Mouse (Mus musculus) embryonic stem cell, embryonic (primary cell): ENCODE measurements around the gene Hist1h1d.
"Not testable (repeated sequence)": the region's sequence is repeated elsewhere in the genome, so short reads cannot be mapped to it uniquely, and the experiment has no call there.

Experiments
- CTCF ChIA-PET, 4 experiments: fragments of 300-600 bp in 2 of 4; fragments of 350-600 bp in 2 of 4; sonication (Branson Sonifier 250); formaldehyde crosslinking; loops; one replicate each; lab custom pipeline; 2022; ENCODE audit warnings: inconsistent platforms in 2 of 4; lab: Charles Lee
- POLR2A ChIA-PET, 4 experiments: fragments of 300-600 bp in 2 of 4; fragments of 350-600 bp in 2 of 4; sonication (Branson Sonifier 250); formaldehyde crosslinking; loops; one replicate each; lab custom pipeline; 2022; ENCODE audit warnings: antibody characterized with exemption in 4 of 4, inconsistent platforms in 1 of 4; lab: Charles Lee

Gene Hist1h1d

DNA sequence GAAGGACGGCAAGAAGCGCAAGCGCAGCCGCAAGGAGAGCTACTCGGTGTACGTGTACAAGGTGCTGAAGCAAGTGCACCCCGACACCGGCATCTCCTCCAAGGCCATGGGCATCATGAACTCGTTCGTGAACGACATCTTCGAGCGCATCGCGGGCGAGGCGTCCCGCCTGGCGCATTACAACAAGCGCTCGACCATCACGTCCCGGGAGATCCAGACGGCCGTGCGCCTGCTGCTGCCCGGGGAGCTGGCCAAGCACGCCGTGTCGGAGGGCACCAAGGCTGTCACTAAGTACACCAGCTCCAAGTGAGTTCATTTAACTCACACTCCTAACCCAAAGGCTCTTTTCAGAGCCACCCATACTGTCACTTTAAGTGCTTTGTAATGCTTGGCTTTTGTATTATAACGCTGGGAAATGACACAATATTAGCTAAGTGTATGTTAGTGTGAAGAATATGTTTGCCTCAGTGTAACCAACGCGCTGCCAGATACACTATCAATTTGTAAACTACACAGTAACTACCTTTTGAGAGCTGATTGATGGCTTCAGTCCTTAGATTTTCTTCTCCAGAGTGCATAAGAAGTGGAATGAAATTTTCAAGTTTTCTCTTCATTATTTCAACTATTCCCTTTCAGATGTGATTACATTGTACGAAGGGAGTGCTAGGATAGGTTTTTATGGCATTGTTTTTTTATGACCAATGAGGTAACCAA, 18.6 kb downstream of the Hist1h1d start:
- POLR2A ChIA-PET: interaction anchor here (0.5 to 22.3 kb wide), 134 partner anchors 9 to 1856 kb away, joined by 3 to 794 read pairs (median 6); partner anchors contain the start of genes Hist1h2ac (in 4 of the 4), Hist1h2bc (in 4 of the 4), Hist1h3e (in 4 of the 4) and Hist1h4d (in 4 of the 4)
- CTCF ChIA-PET: interaction anchor here in 1 of 4 experiments (0.6 kb wide), 1 partner anchor 38 kb away, joined by 3 read pairs; no protein-coding TSS in a partner anchor

DNA sequence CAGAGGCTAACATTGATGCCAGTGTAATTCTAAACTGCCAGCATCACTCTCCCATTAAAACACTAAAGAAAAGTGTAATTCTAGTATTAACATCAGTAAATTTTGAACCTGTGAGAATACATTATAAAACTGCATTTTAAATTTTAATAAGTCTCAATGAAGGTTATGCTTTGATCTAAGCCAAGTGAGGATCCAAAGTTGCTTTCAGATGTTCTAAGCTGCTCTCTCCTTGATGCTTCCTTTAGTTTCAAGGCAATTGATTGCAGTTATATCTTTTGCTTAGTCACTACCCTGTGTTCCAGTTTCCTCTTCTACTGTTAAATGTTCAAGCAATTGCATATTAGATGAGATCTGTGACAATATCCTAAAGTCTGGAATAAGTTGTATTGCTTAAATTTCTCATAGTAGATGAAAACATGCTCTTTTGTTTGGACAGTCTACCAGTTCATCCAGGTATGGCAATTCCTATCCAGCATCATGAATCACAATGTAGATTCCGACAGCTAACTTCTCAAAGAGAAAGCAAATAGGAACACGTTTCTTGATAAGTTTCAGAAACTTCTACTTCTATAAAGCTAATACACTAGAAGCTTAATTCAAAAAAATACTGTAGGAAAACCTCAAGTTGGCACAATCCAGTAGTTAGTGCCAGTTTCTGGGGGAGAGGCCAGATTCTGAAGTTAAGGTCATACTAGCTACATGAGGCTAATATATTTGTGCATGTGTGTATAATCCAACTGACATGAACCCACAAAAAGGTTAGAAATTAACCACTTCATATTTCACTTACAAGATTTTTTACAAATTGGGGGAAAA, 19.4 kb downstream of the Hist1h1d start:
- CTCF ChIA-PET: no interaction called here
- POLR2A ChIA-PET: interaction anchor here (0.5 to 22.3 kb wide), 70 partner anchors 10 to 1851 kb away, joined by 3 to 794 read pairs (median 16); partner anchors contain the start of genes Hist1h4d (in 4 of the 4), Hist1h1c (in 3 of the 4), Hist1h1d (in 3 of the 4) and Hist1h2ac (in 3 of the 4)

DNA sequence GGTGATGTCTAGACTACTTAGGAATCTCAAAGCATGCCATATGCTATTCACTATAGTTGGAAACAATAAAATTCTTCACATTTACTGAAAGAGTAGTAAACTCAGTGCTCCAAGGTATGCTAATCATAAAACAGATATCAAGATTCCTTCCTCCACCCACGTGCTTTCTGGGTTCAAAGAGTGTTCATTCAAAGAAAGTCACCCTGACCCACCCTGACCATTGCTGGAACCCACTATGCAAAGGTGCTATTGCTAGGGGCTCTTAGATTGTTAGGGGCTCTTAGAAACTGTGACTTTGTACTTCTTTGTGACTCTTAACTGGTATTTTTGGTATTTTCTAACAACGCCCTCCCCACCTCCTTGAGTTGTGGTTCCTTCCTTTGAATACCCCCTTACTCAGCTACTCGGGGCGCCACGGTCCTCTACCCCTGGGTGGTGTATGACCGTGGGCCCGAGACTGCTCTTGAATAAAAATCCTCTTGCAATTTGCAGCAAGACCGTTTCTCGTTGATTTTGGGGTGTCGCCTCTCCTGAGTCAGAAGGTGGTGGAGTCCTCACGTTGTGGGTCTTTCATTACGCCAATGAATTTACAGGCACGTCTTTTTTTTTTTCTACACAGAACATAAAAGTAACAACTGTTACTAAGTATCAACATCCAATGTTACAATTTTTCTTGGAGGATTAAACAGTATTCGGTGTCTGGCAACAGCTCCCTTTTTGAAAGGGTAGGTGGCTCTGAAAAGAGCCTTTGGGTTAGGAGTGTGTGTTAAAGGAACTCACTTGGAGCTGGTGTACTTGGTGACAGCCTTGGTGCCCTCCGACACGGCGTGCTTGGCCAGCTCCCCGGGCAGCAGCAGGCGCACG, 20.2 kb downstream of the Hist1h1d start:
- POLR2A ChIA-PET: interaction anchor here (0.6 to 22.3 kb wide), 55 partner anchors 10 to 1540 kb away, joined by 3 to 794 read pairs (median 23); partner anchors contain the start of genes Hist1h4d (in 4 of the 4), Hist1h4f (in 4 of the 4), Hist1h1c (in 3 of the 4) and Hist1h1d (in 3 of the 4)
- CTCF ChIA-PET: not testable (repeated sequence)

DNA sequence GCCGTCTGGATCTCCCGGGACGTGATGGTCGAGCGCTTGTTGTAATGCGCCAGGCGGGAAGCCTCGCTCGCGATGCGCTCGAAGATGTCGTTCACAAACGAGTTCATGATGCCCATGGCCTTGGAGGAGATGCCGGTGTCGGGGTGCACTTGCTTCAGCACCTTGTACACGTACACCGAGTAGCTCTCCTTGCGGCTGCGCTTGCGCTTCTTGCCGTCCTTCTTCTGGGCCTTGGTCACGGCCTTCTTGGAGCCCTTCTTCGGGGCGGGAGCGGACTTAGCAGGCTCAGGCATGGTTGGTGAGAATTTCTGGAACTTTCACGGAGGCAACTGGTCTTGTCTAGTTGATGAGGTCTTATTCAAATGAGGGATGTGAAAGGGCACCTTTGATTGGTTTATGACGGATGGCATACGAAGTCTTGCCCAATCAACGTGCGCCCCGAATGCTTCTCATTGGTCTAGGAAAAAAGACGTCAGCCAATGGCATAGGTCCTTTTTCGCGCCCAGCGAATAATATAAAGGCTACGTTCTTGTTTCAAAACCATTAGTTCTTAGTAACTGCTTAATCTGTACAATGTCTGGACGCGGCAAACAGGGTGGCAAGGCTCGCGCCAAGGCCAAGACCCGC, 20.9 kb downstream of the Hist1h1d start, which contains the start of the genes Hist1h2bf and Hist1h2ad:
TSS of gene Hist1h2bf (minus strand) at position 299 of the 627 bp plus-strand sequence.
TSS of gene Hist1h2ad (plus strand) at position 484 of the 627 bp plus-strand sequence.
- POLR2A ChIA-PET: interaction anchor here (0.7 to 22.3 kb wide), 38 partner anchors 10 to 1539 kb away, joined by 3 to 794 read pairs (median 36); partner anchors contain the start of genes Hist1h4f (in 4 of the 4), Hist1h1d (in 3 of the 4), Hist1h2ac (in 3 of the 4) and Hist1h2bc (in 3 of the 4)
- CTCF ChIA-PET: not testable (repeated sequence)

DNA sequence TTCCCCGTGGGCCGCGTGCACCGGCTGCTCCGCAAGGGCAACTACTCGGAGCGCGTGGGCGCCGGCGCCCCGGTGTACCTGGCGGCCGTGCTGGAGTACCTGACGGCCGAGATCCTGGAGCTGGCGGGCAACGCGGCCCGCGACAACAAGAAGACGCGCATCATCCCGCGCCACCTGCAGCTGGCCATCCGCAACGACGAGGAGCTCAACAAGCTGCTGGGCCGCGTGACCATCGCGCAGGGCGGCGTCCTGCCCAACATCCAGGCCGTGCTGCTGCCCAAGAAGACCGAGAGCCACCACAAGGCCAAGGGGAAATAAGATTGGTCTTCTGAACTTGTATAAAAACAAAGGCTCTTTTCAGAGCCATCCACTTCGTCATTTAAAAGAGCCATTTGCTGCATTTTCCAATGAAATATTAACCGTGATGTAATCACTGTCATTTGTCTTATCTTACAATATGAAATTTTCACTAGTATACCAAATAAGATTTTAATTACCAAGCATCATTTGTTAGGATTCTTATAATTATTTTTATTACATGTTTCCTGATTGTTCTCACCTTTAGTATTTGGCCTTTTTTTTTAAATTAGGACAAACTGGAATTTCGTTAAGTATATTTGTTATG, 21.6 kb downstream of the Hist1h1d start:
- CTCF ChIA-PET: not testable (repeated sequence)
- POLR2A ChIA-PET: interaction anchor here in 3 of 4 experiments (0.7 to 28.3 kb wide), 23 partner anchors 10 to 1532 kb away, joined by 3 to 794 read pairs (median 50); partner anchors contain the start of genes Hist1h4d (in 3 of the 3), Hist1h4f (in 3 of the 3), Hist1h1d (in 2 of the 3) and Hist1h2ac (in 2 of the 3)

DNA sequence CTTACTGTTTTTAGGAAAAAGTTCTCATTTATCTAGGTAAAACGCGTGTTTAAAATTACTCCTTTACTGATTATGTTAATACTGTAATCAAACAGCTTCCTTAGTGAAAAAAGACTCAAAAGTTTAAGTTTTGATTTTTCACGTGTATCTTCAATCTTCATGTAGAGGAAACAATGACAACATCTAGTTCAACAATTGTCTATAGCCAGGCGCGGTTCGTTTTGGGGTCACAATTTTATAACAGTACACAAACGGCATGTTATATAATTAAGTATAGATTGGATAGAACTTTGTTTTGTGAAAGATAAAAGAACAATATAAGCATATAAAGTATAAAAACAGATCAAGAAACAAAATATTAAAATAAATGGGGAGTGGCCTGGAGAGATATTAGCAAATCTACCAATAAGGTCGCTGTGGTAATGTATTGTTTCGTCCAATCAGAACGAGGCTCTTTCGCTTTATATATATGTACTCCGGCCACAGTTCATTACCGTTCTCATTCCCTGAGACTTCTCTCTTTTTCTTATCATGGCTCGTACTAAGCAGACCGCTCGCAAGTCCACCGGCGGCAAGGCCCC, 22.3 kb downstream of the Hist1h1d start, which contains the start of gene Hist1h3d:
TSS of gene Hist1h3d (plus strand) at position 493 of the 581 bp plus-strand sequence.
- CTCF ChIA-PET: no interaction called here

DNA sequence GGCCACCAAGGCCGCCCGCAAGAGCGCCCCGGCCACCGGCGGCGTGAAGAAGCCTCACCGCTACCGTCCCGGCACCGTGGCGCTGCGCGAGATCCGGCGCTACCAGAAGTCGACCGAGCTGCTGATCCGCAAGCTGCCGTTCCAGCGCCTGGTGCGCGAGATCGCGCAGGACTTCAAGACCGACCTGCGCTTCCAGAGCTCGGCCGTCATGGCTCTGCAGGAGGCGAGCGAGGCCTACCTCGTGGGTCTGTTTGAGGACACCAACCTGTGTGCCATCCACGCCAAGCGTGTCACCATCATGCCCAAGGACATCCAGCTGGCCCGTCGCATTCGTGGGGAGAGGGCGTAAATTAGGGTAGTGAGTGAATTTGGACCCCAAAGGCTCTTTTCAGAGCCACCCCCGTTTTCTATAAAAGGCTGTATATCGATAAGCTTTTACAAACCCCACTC, 22.8 kb downstream of the Hist1h1d start:
- CTCF ChIA-PET: not testable (repeated sequence)
- POLR2A ChIA-PET: interaction anchor here (0.6 to 28.3 kb wide), 62 partner anchors 8 to 1822 kb away, joined by 3 to 794 read pairs (median 5); partner anchors contain the start of genes Hist1h2ac (in 3 of the 4), Hist1h2bc (in 3 of the 4), Hist1h1d (in 2 of the 4) and Hist1h2ab (in 2 of the 4)

More for the DNA sequence above, 22.3 kb downstream of the Hist1h1d start, which contains the start of gene Hist1h3d:
- POLR2A ChIA-PET: interaction anchor here (0.6 to 28.3 kb wide), 50 partner anchors 7 to 1822 kb away, joined by 3 to 794 read pairs (median 6); partner anchors contain the start of genes Hist1h2ac (in 3 of the 4), Hist1h2bc (in 3 of the 4), Hist1h1d (in 2 of the 4) and Hist1h2af (in 2 of the 4)

DNA sequence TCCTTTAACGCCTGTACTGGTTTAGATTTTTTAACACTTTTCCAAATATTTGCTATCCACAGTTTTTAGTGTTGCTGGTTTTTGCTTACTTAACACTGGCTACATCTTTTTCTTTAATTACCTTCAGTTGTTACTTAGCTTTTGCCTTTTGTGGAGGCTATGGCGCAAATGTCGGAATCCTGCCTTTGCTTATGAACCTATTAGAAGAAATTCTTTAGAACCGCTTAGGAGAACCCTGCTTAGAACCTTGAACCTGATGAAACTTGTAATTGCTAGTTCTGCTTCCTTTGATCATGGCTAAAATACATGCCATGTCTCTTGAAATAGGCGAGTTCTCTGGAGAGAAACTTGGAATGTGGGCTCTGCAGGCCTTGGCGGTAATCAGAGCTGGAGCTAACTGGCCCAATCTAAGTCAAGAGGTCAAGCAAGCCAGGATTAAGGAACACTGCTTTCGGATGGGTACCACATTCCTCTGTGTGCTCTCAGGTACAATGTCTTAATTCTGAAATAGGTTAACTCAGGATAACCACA, 23.4 kb downstream of the Hist1h1d start:
- POLR2A ChIA-PET: interaction anchor here (0.6 to 28.3 kb wide), 67 partner anchors 8 to 1823 kb away, joined by 3 to 794 read pairs (median 5); partner anchors contain the start of genes Hist1h2ac (in 3 of the 4), Hist1h2bc (in 3 of the 4), Hist1h1d (in 2 of the 4) and Hist1h2ab (in 2 of the 4)
- CTCF ChIA-PET: no interaction called here

DNA sequence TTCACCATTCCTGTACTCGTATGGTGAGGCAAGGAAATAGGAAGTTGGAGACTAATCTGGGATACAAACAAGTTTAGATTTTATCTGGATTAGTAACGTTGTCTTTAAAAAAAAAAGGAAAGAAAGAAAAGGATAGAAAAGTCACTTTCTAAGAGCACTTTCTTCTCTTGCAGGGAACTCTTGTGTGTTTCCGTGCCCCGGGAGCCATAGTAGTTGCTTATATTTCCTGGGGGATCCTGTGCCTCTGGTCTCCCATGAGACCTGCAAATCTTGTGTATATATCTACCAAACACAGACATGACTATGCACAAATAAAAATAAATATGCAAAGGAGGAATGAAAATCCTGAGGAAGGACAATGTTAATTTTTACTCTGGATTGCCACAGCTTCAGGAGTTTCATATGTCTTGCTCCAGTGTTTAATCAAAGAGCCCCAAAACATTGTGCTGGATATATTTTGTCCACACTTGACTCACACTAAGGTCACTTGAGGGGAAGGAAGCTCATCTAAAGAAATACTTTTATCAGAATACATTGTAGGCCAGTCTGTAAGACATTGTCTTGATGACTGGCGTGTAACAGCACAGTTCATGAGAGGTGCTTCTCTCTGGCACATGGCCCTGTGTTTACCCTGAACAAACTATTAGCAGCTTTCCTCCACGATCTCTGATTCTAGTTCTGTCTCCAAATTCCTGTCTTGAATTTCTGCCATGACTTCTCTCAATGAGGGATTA, 24.0 kb downstream of the Hist1h1d start:
- CTCF ChIA-PET: no interaction called here
- POLR2A ChIA-PET: interaction anchor here (0.6 to 28.3 kb wide), 59 partner anchors 7 to 1823 kb away, joined by 3 to 794 read pairs (median 5); partner anchors contain the start of genes Hist1h2ac (in 3 of the 4), Hist1h2bc (in 3 of the 4), Hist1h1a (in 2 of the 4) and Hist1h1d (in 2 of the 4)

DNA sequence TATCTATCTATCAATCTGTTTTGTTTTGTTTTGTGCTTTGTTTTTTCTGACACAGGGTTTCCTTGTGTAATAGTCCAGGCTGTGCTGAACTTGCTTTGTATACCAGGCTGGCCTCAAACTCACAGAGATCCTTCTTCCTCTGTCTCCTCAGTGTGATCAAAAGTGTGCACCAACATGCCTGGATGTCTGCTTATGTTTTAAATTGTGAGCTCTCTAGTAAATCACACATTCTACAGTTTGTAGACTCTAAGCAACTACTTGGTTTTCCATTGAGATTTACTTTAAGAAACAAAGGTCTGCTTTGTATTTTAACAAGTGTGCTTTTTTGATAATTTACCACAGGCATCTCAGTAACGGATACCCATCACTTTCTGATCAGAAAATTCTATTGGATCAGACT, 24.8 kb downstream of the Hist1h1d start:
- ChIA-PET CTCF (no interaction called here), POLR2A (interaction anchor here in 3 of 4 experiments (0.7 to 28.3 kb wide), 19 partner anchors 7 to 186 kb away, joined by 3 to 794 read pairs (median 19); partner anchors contain the start of genes Hist1h1d (in 2 of the 3), Hist1h2ab (in 2 of the 3), Hist1h2ac (in 2 of the 3) and Hist1h2af (in 2 of the 3))

DNA sequence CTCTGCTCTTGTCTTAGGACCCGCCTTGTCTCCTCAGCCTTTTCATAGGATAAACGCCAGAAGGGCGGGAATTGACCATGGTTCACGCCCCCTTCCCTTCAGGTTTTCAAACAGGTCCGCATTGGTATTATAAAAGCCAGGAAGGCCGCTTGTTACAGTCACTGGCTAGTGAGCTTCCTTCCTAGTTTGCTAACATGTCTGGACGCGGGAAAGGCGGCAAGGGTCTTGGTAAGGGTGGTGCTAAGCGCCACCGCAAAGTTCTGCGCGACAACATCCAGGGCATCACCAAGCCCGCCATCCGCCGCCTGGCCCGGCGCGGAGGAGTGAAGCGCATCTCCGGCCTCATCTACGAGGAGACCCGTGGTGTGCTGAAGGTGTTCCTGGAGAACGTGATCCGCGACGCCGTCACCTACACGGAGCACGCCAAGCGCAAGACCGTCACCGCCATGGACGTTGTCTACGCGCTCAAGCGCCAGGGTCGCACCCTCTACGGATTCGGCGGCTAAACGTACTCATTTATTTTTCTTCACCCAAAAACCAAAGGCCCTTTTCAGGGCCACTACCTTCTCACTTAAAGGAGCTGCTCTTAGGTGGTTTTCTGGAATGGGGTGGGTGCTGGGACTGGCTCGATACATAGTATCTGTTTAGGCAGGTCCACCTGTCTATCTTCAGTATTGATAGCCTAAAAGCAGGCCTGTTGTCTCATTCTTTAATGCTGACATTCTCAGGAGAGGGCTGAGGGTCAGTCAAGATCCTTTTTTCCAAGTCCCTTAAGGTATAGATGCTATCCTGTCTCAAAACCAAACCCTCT, 28.6 kb downstream of the Hist1h1d start, which contains the start of gene Hist1h4d:
TSS of gene Hist1h4d (plus strand) at position 191 of the 811 bp plus-strand sequence.
- POLR2A ChIA-PET: interaction anchor here (0.6 to 29.6 kb wide), 140 partner anchors 1 to 1865 kb away, joined by 3 to 794 read pairs (median 6); partner anchors contain the start of genes Hist1h1e (in 4 of the 4), Hist1h2ac (in 4 of the 4), Hist1h2ae (in 4 of the 4) and Hist1h2af (in 4 of the 4)
- CTCF ChIA-PET: interaction anchor here in 2 of 4 experiments (1.0 to 1.8 kb wide), 2 partner anchors 13 to 20 kb away, joined by 4 to 7 read pairs; no protein-coding TSS in a partner anchor

DNA sequence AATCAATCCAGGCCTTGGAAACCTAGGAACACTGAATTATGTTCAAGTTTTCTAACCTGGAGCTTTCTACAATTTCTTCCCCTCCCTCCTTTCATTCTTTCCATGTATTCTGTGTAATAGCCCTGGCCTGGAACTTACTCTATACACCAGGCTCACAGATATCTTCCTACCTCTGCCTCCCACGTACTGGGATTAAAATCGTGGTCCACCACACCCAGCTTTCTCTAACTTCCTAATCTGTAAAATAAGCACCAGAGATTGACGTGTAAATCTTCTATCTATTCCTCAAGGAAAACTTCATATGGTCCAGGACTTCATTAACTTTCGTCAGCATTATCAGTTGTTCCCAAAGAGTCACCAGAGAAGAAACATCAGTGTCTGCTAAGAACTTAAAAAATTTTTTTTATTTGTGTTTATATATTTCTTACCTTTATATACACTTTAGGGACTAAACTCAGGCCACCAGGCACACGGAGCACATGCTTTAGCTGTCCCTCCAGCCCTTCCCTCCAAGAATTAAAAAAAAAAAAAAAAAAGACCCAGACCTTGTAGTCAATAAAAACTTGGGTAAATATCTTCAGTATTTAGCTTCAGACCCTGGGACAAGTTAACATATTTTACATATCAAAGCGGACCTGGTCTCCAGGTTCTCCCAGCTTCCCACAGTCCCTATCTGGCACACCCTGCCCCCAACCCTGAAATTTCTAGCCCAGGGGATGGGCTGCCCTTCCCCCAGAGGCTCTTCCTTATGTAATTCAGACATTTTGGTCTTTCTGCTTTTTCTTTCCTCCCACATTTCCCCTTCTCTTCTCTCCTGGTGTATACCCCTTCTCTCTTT, 29.4 kb downstream of the Hist1h1d start:
- ChIA-PET CTCF (interaction anchor here in 3 of 4 experiments (0.6 to 1.8 kb wide), 3 partner anchors 12 to 181 kb away, joined by 3 to 7 read pairs (median 4); no protein-coding TSS in a partner anchor), POLR2A (interaction anchor here (0.5 to 29.6 kb wide), 130 partner anchors 2 to 1865 kb away, joined by 3 to 794 read pairs (median 6); partner anchors contain the start of genes Hist1h1e (in 4 of the 4), Hist1h2ac (in 4 of the 4), Hist1h2ae (in 4 of the 4) and Hist1h2bc (in 4 of the 4))
